Mouse (Mus musculus): ENCODE data around the gene Adgre4. TPM values are rescaled to one million over a fixed set of nuclear protein-coding genes. Genes with fewer than 3 reads are reported as not detected.

Adgre4 gene
- 2.2 TPM in 2 replicates for polyA plus RNA-seq (2015; fragmentation: Nextera tagmentation; extraction: Ambion mirVana)

DNA sequence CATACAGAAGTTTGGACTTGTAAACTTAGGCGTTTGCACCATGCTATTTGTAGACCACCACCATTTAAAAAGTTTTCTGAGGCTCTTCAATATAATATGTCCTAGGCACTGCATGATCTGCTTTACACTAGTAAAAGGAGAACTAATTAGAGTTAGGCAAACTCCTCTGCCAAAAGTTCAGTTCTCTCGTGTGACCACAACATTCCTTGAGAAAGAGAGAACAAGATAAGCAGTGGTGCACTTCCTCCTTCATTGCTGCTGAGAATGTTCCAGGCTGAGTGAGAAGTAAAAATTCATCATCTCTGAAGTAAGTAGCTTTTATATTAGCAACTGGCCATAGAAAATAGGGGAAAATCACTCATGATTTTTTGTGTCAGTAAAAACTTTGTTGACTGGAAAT lies at the start of gene Adgre4:
Gene Adgre4, plus strand, starts transcription at position 199 of the 400 bp plus-strand sequence.
- no peak within 1 kb of the TSS for H3K27ac ChIP-seq (replicated peaks)
- H3K9me3 ChIP-seq (replicated peaks) = no peaks in the 10 kb centered on the region
- no peak for ATAC-seq (ENCODE audit: insufficient read depth)
- H3K27me3 ChIP-seq = no peaks in the 10 kb centered on the region
- H3K4me3 ChIP-seq (replicated peaks) = no peak within 1 kb of the TSS
- H3K4me2 ChIP-seq = no peak within 1 kb of the TSS
- no peaks in the 10 kb centered on the region for H3K36me3 ChIP-seq (replicated peaks)
- no peak within 1 kb of the TSS for H3K9ac ChIP-seq
- H3K4me1 ChIP-seq (replicated peaks) = no peaks in the 10 kb centered on the region
- whole genome bisulfite sequencing (ENCODE audit: insufficient replicate concordance) = 9% methylated on average over 2 of the region's 2 CpGs

DNA sequence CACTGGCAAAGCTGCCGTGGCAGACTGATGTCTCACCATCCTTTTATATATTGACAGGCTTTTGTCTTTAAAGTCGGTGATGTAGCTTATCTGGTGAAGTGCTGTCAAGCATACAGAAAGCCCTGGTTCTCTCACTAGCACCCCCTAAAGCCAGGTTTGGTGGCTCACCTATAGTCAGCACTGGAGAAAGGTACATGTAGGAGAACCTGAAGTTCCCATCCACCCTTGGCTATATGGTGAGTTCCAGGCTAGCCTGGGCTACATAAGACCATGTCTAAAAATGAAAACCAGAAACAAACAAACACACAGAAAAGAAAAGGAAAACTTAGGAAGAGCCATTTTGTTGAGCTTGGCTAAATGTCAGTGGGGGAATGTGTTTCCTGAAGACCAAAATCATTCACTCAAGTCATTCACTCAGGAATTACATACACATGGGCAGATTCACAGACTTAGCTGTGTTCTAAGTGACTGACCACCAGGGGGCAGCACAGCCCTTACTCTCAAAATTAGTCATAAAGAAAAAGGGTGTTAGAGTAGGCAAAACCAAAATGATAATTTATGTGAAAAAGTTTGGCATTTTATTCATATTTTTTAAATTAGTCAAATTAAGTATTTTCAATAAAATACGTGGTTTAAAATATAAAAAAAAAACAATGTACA lies 47.5 kb upstream of the Adgre4 start:
- Histone ChIP-seq H3K27me3 (no peaks in the 10 kb centered on the region), H3K27ac (replicated peaks) (no peak overlapping the region), H3K36me3 (replicated peaks) (peaks cover 19% of the 10 kb centered on the region; the same call in 1 of the 2 replicates), H3K9me3 (replicated peaks) (no peaks in the 10 kb centered on the region), H3K4me2 (no peak overlapping the region), H3K4me3 (replicated peaks) (no peak overlapping the region), H3K9ac (no peak overlapping the region), H3K4me1 (replicated peaks) (no peaks in the 10 kb centered on the region)
- no peak for ATAC-seq (ENCODE audit: insufficient read depth)
- 48% methylated on average over 3 of the region's 3 CpGs for WGBS (ENCODE audit: insufficient replicate concordance)

- H3K4me1 ChIP-seq (replicated peaks) = no peaks in the 10 kb centered on the region
- 77% methylated on average over 5 of the region's 5 CpGs for WGBS (ENCODE audit: insufficient replicate concordance)
- H3K27me3 ChIP-seq = no peaks in the 10 kb centered on the region
Measured at GRCm38 (mm10) chr17:55702865-55703264, 46.9 kb upstream of the Adgre4 start.

GRCm38 (mm10) chr17:55711984-55712811 lies 37.6 kb upstream of the Adgre4 start, which contains the start of gene Pot1b:
Gene Pot1b (minus strand): TSS chr17:55712628.
- Histone ChIP-seq H3K27me3 (no peaks in the 10 kb centered on the region), H3K9ac (peak within 1 kb of the TSS; percentile 69), H3K36me3 (replicated peaks) (peaks cover 11% of the 10 kb centered on the region; the same call in 1 of the 2 replicates), H3K4me2 (peak within 1 kb of the TSS; percentile 76), H3K27ac (replicated peaks) (peak within 1 kb of the TSS; percentile 88), H3K4me1 (replicated peaks) (peaks cover 4% of the 10 kb centered on the region; the same call in 1 of the 2 replicates), H3K9me3 (replicated peaks) (no peaks in the 10 kb centered on the region), H3K4me3 (replicated peaks) (peak within 1 kb of the TSS; percentile 86)
- WGBS (ENCODE audit: insufficient replicate concordance) = under 1% methylated on average over 37 of the region's 37 CpGs
- peak; percentile 96 for ATAC-seq (ENCODE audit: insufficient read depth)

More at GRCm38 (mm10) chr17:55702865-55703264, 46.9 kb upstream of the Adgre4 start:
- H3K36me3 ChIP-seq (replicated peaks) = peaks cover 14% of the 10 kb centered on the region; the same call in 1 of the 2 replicates
- no peak overlapping the region for H3K9ac ChIP-seq
- no peak overlapping the region for H3K4me2 ChIP-seq
- H3K4me3 ChIP-seq (replicated peaks) = no peak overlapping the region
- no peaks in the 10 kb centered on the region for H3K9me3 ChIP-seq (replicated peaks)
- H3K27ac ChIP-seq (replicated peaks) = no peak overlapping the region
- no peak for ATAC-seq (ENCODE audit: insufficient read depth)

DNA sequence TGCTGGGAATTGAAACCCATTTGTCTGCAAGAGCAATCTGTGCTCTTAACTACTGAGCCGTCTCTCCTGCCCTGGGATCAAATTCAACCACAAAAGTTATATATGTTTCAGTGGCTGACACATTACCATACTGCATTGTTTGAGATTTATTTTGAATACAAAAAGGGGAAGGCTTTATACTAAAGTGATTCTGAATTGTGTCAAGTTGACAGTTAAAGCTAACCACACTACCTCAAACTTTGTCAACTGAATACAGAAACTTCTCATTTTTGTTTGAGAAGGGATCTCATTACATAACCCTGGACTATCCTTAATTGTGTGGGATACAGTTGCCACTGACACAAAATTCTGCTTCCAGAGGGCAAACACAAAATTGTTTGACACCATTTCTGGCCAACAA lies 28.5 kb upstream of the Adgre4 start:
- Histone ChIP-seq H3K9me3 (replicated peaks) (no peaks in the 10 kb centered on the region), H3K27me3 (no peaks in the 10 kb centered on the region), H3K36me3 (replicated peaks) (no peaks in the 10 kb centered on the region), H3K27ac (replicated peaks) (no peak overlapping the region), H3K4me1 (replicated peaks) (no peaks in the 10 kb centered on the region), H3K9ac (no peak overlapping the region), H3K4me2 (no peak overlapping the region), H3K4me3 (replicated peaks) (no peak overlapping the region)
- WGBS (ENCODE audit: insufficient replicate concordance) = 30% methylated on average over 1 of the region's 1 CpGs
- no peak for ATAC-seq (ENCODE audit: insufficient read depth)

DNA sequence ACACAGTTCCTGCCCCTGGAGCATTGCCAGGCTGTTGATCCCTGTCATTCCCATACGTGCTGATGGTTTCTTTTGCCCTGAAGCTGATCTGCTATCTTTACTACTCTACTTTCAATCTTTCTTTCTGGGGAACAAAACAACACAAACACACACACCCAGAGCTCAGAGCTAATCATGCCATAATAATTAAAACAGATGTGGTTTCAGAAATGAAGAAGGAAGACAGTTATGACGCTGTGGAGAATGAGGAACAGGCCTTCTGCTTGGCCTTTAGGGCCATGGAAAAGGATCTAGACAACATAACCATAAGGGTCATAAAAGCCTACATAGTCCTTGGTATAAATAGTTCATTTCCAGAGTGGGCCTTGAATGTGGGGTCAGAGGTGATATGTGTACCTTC lies 27.5 kb upstream of the Adgre4 start:
- H3K4me3 ChIP-seq (replicated peaks) = no peak overlapping the region
- no peak for ATAC-seq (ENCODE audit: insufficient read depth)
- H3K9ac ChIP-seq = no peak overlapping the region
- WGBS (ENCODE audit: insufficient replicate concordance) = 20% methylated on average over 2 of the region's 2 CpGs
- no peak overlapping the region for H3K4me2 ChIP-seq
- H3K27ac ChIP-seq (replicated peaks) = no peak overlapping the region
- no peaks in the 10 kb centered on the region for H3K36me3 ChIP-seq (replicated peaks)
- no peaks in the 10 kb centered on the region for H3K27me3 ChIP-seq
- H3K9me3 ChIP-seq (replicated peaks) = no peaks in the 10 kb centered on the region
- no peaks in the 10 kb centered on the region for H3K4me1 ChIP-seq (replicated peaks)

- Histone ChIP-seq H3K4me1 (replicated peaks) (no peaks in the 10 kb centered on the region), H3K27ac (replicated peaks) (no peak overlapping the region), H3K9me3 (replicated peaks) (no peaks in the 10 kb centered on the region), H3K9ac (no peak overlapping the region), H3K4me2 (no peak overlapping the region), H3K36me3 (replicated peaks) (no peaks in the 10 kb centered on the region), H3K27me3 (no peaks in the 10 kb centered on the region), H3K4me3 (replicated peaks) (no peak overlapping the region)
- no peak for ATAC-seq (ENCODE audit: insufficient read depth)
- 25% methylated on average over 2 of the region's 2 CpGs for WGBS (ENCODE audit: insufficient replicate concordance)
Measured at GRCm38 (mm10) chr17:55726193-55726592, 23.6 kb upstream of the Adgre4 start.

DNA sequence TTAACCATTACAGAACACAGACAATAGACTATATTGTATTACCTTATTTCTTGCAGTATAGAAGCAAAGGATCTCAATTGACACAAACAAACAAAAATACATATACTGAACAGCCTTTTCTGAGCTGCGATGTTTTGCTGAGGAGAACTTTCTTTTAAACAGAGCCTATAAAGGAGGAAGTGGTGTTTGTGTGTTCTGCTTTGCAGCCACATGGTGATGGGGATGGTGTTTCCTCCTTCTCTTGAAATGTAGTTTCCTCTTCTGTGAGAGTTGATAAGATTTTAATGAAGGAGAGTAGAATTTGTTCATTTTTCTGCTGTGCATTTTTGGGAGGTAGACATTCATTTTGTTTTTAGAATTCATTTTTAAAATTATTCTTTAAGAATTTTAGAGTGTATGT lies 13.1 kb upstream of the Adgre4 start:
- Histone ChIP-seq H3K9ac (no peak overlapping the region), H3K36me3 (replicated peaks) (no peaks in the 10 kb centered on the region), H3K4me2 (no peak overlapping the region), H3K4me3 (replicated peaks) (no peak overlapping the region), H3K9me3 (replicated peaks) (no peaks in the 10 kb centered on the region), H3K4me1 (replicated peaks) (no peaks in the 10 kb centered on the region), H3K27me3 (no peaks in the 10 kb centered on the region), H3K27ac (replicated peaks) (no peak overlapping the region)
- no peak for ATAC-seq (ENCODE audit: insufficient read depth)
- 11% methylated on average over 1 of the region's 1 CpGs for WGBS (ENCODE audit: insufficient replicate concordance)

DNA sequence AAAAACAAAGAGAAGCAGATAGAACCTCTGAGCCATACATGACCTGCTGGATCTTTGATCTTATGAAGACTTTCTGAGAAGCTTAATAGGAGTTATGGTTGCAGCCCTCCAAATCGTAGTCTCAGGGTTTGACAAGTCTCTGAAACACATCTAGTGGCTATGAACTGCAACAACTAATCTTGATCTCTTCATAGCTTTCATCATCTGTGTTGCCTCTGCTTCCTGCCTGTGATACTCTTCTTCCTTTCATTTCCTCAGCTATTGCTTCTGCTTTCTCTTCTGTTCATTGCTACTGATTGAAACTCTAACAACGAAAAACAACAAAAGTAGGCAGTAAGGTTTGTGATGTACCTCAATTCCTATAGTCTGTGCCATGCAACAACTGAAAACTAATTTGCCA lies 1.4 kb downstream of the Adgre4 start:
- ATAC-seq (ENCODE audit: insufficient read depth) = no peak
- Histone ChIP-seq H3K4me3 (replicated peaks) (no peak overlapping the region), H3K27ac (replicated peaks) (no peak overlapping the region), H3K36me3 (replicated peaks) (no peaks in the 10 kb centered on the region), H3K9ac (no peak overlapping the region), H3K9me3 (replicated peaks) (no peaks in the 10 kb centered on the region), H3K4me2 (no peak overlapping the region), H3K4me1 (replicated peaks) (no peaks in the 10 kb centered on the region), H3K27me3 (no peaks in the 10 kb centered on the region)
- 26% methylated on average over 2 of the region's 2 CpGs for WGBS (ENCODE audit: insufficient replicate concordance)

- no peaks in the 10 kb centered on the region for H3K36me3 ChIP-seq (replicated peaks)
- no peak overlapping the region for H3K4me3 ChIP-seq (replicated peaks)
- H3K9ac ChIP-seq = no peak overlapping the region
- no peaks in the 10 kb centered on the region for H3K9me3 ChIP-seq (replicated peaks)
- no peak for ATAC-seq (ENCODE audit: insufficient read depth)
- no peaks in the 10 kb centered on the region for H3K4me1 ChIP-seq (replicated peaks)
- no peak overlapping the region for H3K4me2 ChIP-seq
- H3K27ac ChIP-seq (replicated peaks) = no peak overlapping the region
- no peaks in the 10 kb centered on the region for H3K27me3 ChIP-seq
Measured at GRCm38 (mm10) chr17:55813642-55814041, 63.9 kb downstream of the Adgre4 start.

DNA sequence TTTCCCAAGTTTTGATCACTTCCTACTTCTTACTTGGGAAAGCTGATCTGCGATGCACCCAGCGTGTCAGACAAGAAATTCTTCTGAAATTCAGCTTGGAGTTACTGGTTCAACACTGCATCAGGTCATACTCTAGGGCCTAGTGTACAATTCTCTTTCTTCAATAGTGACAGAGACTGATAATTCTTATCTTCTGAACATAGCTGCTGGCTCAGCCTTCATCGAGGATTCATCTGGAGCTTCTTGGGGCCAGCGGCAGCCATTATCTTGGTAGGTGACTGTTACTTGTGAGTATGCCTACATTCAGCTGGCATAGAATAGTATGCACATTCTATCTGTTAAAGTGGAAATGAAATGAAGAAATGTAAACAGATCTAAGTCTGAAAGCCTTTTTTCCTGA lies 67.1 kb downstream of the Adgre4 start:
- Histone ChIP-seq H3K9ac (no peak overlapping the region), H3K4me2 (no peak overlapping the region), H3K4me1 (replicated peaks) (no peaks in the 10 kb centered on the region), H3K36me3 (replicated peaks) (no peaks in the 10 kb centered on the region), H3K9me3 (replicated peaks) (no peaks in the 10 kb centered on the region), H3K27me3 (no peaks in the 10 kb centered on the region), H3K27ac (replicated peaks) (no peak overlapping the region), H3K4me3 (replicated peaks) (no peak overlapping the region)
- 61% methylated on average over 4 of the region's 4 CpGs for WGBS (ENCODE audit: insufficient replicate concordance)
- no peak for ATAC-seq (ENCODE audit: insufficient read depth)
